Mouse (Mus musculus): ENCODE results near the gene Acsf2. TPM values are rescaled to one million over a fixed set of nuclear protein-coding genes. Genes with fewer than 3 reads are reported as not detected.
A peak's percentile ranks its signal among the peaks of the same experiment; 100 is the strongest.

The Acsf2 gene
- total RNA-seq, 2 experiments from 2014 or later, result 14.3 to 14.4 TPM

DNA sequence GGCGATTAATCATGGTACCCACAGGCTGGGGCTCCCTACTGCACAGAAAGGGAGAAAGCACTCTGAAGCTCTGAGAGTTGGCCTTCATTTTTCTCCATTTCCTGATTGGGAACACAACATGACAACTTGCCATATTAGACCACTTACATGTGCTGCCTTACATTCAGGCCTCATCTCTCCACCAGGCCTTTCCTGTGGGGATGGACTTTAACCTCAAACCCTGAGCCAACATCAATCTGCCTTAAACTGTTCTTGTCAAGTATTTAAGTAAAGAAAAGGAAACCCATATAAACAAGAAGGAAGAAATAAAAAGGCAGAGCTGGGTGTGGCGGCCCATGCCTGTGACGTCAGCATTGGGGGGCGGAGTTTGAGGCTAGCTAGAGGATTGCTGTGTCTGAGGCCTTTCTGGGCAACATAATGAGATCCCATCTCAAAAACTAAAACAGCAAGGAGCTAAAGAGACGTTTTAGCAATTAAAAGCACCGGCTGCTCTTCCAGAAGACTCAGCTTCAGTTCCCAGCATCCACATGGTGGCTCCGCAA is 5.3 kb downstream of the Acsf2 start:
- no peak overlapping the region for H3K27ac ChIP-seq
- TF ChIP-seq CTCF (IDR thresholded peaks at IDR 0.05), result no peak
- H3K4me3 ChIP-seq, result no peak overlapping the region
- intact Hi-C loops (cut with DNase I), result no loop called here
- DNase-seq (ENCODE audit: extremely low spot score in 1 of 2, low spot score in 2 of 2), result no peak

DNA sequence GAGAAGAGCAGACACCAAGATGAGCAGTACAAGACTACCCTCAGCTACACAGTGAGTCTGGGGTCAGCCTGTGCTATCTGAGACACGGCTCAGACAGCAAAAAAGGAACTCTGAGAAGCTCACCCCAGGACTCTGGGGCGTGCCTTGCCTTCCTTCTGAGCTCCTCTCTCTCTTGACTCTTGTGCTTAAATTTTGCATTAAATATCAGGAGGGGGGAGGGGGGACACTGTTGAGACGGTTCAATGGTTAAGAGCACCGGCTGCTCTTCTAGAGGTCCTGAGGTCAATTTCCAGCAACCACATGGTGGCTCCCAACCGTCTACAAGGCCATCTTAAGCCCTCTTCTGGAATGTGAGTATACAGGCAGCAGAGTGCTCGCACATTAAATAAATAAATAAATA is 14.2 kb downstream of the Acsf2 start:
- H3K4me3 ChIP-seq, result no peak overlapping the region
- H3K27ac ChIP-seq, result no peak overlapping the region
- no peak for DNase-seq (ENCODE audit: extremely low spot score in 1 of 2, low spot score in 2 of 2)
- TF ChIP-seq CTCF (IDR thresholded peaks at IDR 0.05), result no peak
- intact Hi-C loops (cut with DNase I), result no loop called here

DNA sequence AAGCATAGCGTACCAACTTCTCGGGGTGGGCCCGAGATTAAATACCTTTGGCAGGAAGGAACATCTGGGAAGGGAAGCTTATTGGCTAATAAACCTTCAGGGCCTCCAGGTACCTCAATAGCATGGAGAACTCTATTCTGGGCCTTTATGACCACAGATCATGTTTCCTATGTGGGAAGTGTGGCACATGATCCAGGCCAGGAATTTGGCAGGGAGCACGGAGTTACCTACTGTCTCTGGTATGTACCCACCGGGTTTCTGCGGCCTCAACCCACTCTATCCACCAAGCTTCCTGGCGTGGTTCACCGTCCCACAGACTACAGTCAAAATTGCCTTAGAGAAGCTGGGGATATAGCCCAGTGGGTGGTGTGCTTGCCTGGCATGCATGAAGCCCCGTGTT is 16.6 kb downstream of the Acsf2 start:
- intact Hi-C loops (cut with DNase I), result no loop called here

DNA sequence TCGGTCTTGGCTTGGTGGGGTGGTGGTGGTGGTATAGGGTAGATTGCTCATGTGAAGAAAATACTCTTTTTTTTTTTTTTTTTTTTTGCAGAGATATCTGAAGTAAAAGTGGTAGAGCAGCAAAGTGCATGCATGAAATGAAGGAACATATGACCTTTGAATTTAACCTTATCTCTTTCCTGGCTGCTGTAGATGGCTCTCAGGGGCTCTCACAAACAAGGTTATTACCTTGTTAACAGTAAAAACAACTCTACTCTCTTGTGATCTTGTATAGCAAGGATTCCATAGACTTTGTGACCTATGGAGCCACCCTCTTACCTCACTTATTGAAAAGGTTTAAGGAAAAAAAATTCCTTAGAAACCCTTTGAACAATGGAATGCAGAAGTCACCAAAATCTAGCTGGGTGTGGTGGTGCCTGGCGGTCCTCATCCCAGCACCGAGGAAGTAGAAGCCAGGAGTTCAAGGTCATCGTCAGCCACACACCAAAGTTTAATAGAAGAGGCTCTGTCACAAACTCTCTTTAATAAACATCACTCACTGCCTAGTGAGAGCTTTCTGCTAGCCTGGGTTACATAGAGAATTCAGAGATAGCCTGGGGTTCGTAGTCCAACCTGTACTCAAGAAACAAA is 21.4 kb downstream of the Acsf2 start:
- DNase-seq (ENCODE audit: extremely low spot score in 1 of 2, low spot score in 2 of 2), result no peak
- intact Hi-C loops (cut with DNase I), result no loop called here
- Histone ChIP-seq H3K27ac (no peak overlapping the region), H3K4me3 (no peak overlapping the region)
- TF ChIP-seq CTCF (IDR thresholded peaks at IDR 0.05), result no peak

More for the DNA sequence above, 16.6 kb downstream of the Acsf2 start:
- no peak for TF ChIP-seq CTCF (IDR thresholded peaks at IDR 0.05)
- Histone ChIP-seq H3K27ac (no peak overlapping the region), H3K4me3 (no peak overlapping the region)
- DNase-seq (ENCODE audit: extremely low spot score in 1 of 2, low spot score in 2 of 2), result no peak

DNA sequence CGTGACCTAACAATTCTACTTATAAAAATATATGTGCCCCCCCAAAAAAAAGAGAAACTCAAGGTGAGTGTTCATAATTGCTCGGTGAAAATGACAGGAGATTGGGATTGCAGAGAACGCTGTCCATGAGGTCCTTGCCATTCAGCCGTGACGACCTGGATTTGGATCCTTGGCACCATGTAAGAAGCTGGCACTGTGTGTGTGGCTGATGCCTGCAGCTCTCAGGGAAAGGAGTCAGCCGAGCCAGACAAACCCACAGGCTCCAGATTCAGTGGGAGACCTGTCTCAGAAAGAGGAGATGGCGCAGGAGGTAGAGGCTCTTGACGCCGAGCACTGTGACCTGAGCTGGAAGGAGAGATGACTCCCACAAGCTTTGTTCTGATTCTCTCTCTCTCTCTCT is 25.3 kb downstream of the Acsf2 start:
- no peak overlapping the region for H3K27ac ChIP-seq
- no peak overlapping the region for H3K4me3 ChIP-seq
- no peak for DNase-seq (ENCODE audit: extremely low spot score in 1 of 2, low spot score in 2 of 2)
- intact Hi-C loops (cut with DNase I), result no loop called here
- TF ChIP-seq CTCF (IDR thresholded peaks at IDR 0.05), result no peak

DNA sequence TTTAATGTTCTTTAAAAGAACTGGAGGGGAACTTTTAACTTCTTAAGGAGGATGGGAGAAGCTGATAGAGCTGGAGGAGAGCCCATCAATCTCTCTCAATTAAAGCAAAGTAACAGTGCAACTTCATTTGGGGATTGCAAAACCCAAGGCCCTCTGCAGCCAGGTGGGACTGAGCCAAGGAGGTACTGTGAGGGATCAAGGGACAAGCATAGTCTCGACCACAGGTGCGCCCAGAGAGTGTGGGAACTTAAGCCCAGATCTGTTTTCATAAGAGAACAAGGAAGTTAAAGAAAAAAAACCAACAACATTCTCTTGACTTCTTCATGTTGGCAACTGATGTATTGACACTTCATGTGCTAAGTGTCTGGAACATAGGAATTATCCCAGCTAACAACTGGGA is 26.6 kb downstream of the Acsf2 start:
- Histone ChIP-seq H3K27ac (no peak overlapping the region), H3K4me3 (no peak overlapping the region)
- DNase-seq (ENCODE audit: extremely low spot score in 1 of 2, low spot score in 2 of 2), result no peak
- intact Hi-C loops (cut with DNase I), result no loop called here
- no peak for TF ChIP-seq CTCF (IDR thresholded peaks at IDR 0.05)

DNA sequence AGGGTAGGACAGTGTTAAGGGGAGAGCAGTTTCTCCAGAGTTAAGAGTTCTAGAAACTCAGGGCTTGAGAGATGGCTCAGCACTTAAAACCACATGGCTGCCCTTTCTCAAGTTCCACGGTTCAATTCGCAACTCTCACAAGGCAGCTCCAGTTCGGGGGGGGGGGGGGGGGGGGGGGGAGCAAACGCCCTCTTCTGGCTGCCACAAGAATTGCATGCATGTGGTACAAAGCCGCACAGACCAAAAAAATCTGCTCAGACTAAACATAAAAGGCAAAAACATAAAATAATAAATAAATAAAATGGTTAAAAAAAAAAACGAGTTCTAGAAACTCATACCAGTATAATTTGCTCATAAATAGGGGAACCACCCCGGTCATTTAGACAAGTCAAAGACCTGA is 27.1 kb downstream of the Acsf2 start:
- no peak for DNase-seq (ENCODE audit: extremely low spot score in 1 of 2, low spot score in 2 of 2)
- Histone ChIP-seq H3K27ac (no peak overlapping the region), H3K4me3 (no peak overlapping the region)
- peak; percentile 56 for TF ChIP-seq CTCF (IDR thresholded peaks at IDR 0.05)
- intact Hi-C loops (cut with DNase I), result no loop called here

DNA sequence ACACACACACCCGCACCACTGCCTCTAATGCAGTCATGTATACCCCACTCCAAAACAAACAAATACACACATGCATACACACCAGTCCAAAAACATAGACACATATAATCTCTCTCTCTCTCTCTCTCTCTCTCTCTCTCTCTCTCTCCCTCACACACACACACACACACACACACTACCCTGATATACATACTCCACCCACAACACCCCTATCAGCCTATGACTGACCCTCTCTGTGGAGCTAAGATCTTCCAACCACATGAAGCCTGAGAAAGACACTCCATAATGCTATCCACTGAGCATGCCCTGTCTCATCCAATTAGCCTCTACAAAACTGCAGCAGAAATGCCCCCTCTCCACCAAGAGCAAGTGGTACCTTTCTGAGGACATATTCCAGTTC is 29.8 kb downstream of the Acsf2 start:
- TF ChIP-seq CTCF (IDR thresholded peaks at IDR 0.05), result no peak
- no peak overlapping the region for H3K4me3 ChIP-seq
- no peak overlapping the region for H3K27ac ChIP-seq
- intact Hi-C loops (cut with DNase I), result no loop called here
- no peak for DNase-seq (ENCODE audit: extremely low spot score in 1 of 2, low spot score in 2 of 2)

DNA sequence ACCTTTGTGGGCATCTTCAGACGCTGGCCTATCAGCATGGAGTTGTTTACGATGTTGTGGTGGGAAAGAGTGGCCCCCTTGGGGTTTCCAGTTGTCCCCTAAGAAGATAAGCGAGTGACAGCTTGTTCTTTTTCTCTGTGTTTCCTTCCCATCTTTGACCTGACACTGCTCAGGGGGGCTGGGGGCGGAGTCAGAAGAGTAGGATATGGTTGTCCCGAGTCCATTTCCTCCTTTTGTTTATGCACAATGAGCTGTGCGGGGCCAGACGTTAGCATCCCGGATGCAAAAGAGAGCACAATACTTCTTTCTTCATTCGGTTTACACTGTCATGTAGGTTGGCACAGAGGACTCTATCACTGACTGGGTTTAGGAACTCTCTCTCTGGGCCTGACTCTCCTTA is 31.1 kb downstream of the Acsf2 start:
- no peak overlapping the region for H3K4me3 ChIP-seq
- DNase-seq (ENCODE audit: extremely low spot score in 1 of 2, low spot score in 2 of 2), result no peak
- H3K27ac ChIP-seq, result no peak overlapping the region
- TF ChIP-seq CTCF (IDR thresholded peaks at IDR 0.05), result no peak
- intact Hi-C loops (cut with DNase I), result no loop called here

DNA sequence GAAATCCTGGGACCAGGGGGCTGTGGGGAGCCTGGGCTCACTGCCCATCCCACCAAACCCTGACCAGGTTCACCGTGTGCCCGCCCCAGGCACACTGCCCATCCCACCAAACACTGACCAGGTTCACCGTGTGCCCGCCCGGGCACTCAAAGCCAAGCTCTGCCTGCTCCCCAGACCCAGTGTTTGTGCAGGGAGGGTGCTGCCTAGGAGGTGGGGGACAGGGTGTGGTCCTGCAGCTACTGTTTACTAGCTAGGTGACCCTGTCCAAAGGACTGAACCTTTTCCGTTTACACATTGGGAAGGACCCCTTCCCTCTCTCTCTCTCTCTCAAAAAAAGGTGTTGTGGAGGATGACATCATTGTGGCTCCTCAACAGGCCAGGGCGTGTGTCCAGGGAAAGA is 34.3 kb downstream of the Acsf2 start:
- TF ChIP-seq CTCF (IDR thresholded peaks at IDR 0.05), result no peak
- H3K4me3 ChIP-seq, result no peak overlapping the region
- H3K27ac ChIP-seq, result no peak overlapping the region
- intact Hi-C loops (cut with DNase I), result loop anchor here (5.0 kb wide), 1 partner anchor 35 kb away; the partner anchor contains the start of gene Acsf2
- DNase-seq (ENCODE audit: extremely low spot score in 1 of 2, low spot score in 2 of 2), result no peak

DNA sequence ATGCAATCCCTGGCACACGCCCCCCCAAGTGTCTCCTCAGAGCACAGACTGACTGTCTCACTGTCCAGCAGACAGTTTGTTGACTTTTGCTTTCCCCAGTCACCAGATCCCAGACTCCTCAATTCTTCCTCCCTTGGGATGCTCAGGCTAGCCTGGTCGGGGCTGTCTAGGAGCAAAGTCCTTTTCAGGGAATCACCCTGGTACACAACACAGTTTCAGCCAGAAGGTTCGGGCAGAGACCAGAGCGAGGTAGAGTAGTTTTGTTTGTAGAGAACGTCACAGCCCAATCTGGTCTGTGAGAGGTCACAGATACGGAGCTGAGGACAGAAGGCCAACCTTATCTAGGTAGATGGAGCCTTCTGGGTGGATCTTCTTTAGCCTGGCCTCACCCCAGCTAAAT is 35.1 kb downstream of the Acsf2 start:
- no peak overlapping the region for H3K4me3 ChIP-seq
- no peak for TF ChIP-seq CTCF (IDR thresholded peaks at IDR 0.05)

DNA sequence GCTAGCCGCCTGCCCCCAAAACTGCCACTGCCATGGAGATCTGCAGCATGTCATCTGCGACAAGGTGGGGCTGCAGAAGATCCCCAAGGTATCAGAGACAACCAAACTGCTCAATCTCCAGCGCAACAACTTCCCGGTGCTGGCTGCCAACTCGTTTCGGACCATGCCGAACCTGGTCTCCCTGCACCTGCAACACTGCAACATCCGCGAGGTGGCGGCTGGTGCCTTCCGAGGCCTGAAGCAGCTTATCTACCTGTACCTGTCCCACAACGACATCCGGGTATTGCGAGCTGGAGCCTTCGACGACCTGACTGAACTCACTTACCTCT is 36.6 kb downstream of the Acsf2 start:
- Histone ChIP-seq H3K4me3 (no peak overlapping the region), H3K27ac (no peak overlapping the region)
- intact Hi-C loops (cut with DNase I), result loop anchor here (5.0 kb wide), 1 partner anchor 37 kb away; the partner anchor contains the start of gene Acsf2
- TF ChIP-seq CTCF (IDR thresholded peaks at IDR 0.05), result no peak; the same call in 1 of the 2 replicates
- DNase-seq (ENCODE audit: extremely low spot score in 1 of 2, low spot score in 2 of 2), result no peak

More for the DNA sequence above, 35.1 kb downstream of the Acsf2 start:
- intact Hi-C loops (cut with DNase I), result loop anchor here (5.0 kb wide), 1 partner anchor 36 kb away; the partner anchor contains the start of gene Acsf2
- H3K27ac ChIP-seq, result no peak overlapping the region
- no peak for DNase-seq (ENCODE audit: extremely low spot score in 1 of 2, low spot score in 2 of 2)

All from left cerebral cortex, adult 2 months (tissue).